Mouse (Mus musculus) cerebellum, adult 2 months (tissue): ENCODE results near the gene Nit2. TPM values are rescaled to one million over a fixed set of nuclear protein-coding genes. Genes with fewer than 3 reads are reported as not detected.
A peak's percentile ranks its signal among the peaks of the same experiment; 100 is the strongest.
"Not testable (repeated sequence)": the region's sequence is repeated elsewhere in the genome, so short reads cannot be mapped to it uniquely, and the experiment has no call there.

Experiments used
- DNase-seq, 2 experiments: peaks; one replicate each; pipeline ENCODE4 v3.0.0; 2021
- H3K27ac ChIP-seq: fragments of 200-500 bp; 2 replicates; pipeline ENCODE4 v1.5.1; 2012; ENCODE audit warnings: low read length, control low read depth, inconsistent platforms; ENCODE audit not compliant: insufficient read depth
- H3K27me3 ChIP-seq: fragments of 200-500 bp; 2 replicates; pipeline ENCODE4 v1.6.1; 2012; ENCODE audit warnings: inconsistent platforms, mild to moderate bottlenecking, low read length, moderate library complexity; ENCODE audit not compliant: control insufficient read depth, insufficient read depth
- H3K4me1 ChIP-seq: fragments of 200-500 bp; 2 replicates; pipeline ENCODE4 v1.6.1; 2011; ENCODE audit warnings: low read length; ENCODE audit not compliant: control insufficient read depth, insufficient read depth
- H3K4me3 ChIP-seq: fragments of 200-500 bp; replicated peaks from 2 replicates; pipeline ENCODE3; 2011; ENCODE audit warnings: mild to moderate bottlenecking, low read depth, low read length, control low read depth; ENCODE audit not compliant: insufficient read depth
- CTCF ChIP-seq: fragments of 200-500 bp; IDR thresholded peaks from 2 replicates; pipeline ENCODE4 v1.5.1; 2011; ENCODE audit warnings: low read depth, mild to moderate bottlenecking, control low read depth, low read length, moderate library complexity, borderline replicate concordance; ENCODE audit not compliant: insufficient read depth
- POLR2A ChIP-seq: fragments of 200-500 bp; IDR thresholded peaks from 2 replicates; pipeline ENCODE4 v1.6.1; 2011; ENCODE audit warnings: low read length, control low read depth, borderline replicate concordance; ENCODE audit not compliant: insufficient read depth
- WGBS: fragments of 180-500 bp; shearing (Covaris S2); methylation state at CpG from one replicate; pipeline ENCODE4 v1.1.7; 2018; 5-methylcytosine and 5-hydroxymethylcytosine counted together
- polyA plus RNA-seq: library from polyadenylated mRNA; depleted of rRNA; stranded (reverse); fragments of >200 nt; gene quantifications from 2 replicates; pipeline ENCODE4 v1.2.3, GENCODE M21; 2012

Nit2 gene
- polyA plus RNA-seq, 1 experiment = 16.5 TPM

GRCm38 (mm10) chr16:57189493-57189892 is 22.4 kb upstream of the Nit2 start:
- no peak for DNase-seq
- TF ChIP-seq POLR2A = no peak
- TF ChIP-seq CTCF = no peak
- WGBS = 83% methylated on average over 2 of the region's 2 CpGs

GRCm38 (mm10) chr16:57186618-57187017 is 19.5 kb upstream of the Nit2 start:
- Histone ChIP-seq H3K4me1 (no peaks in the 10 kb centered on the region), H3K4me3 (no peak overlapping the region), H3K27me3 (no peaks in the 10 kb centered on the region), H3K27ac (no peak overlapping the region)
- TF ChIP-seq POLR2A = no peak
- TF ChIP-seq CTCF = no peak
- DNase-seq = no peak
- WGBS = 97% methylated on average over 4 of the region's 4 CpGs

More at GRCm38 (mm10) chr16:57189493-57189892, 22.4 kb upstream of the Nit2 start:
- no peak overlapping the region for H3K4me3 ChIP-seq
- no peaks in the 10 kb centered on the region for H3K4me1 ChIP-seq
- no peaks in the 10 kb centered on the region for H3K27me3 ChIP-seq
- H3K27ac ChIP-seq = no peak overlapping the region

- WGBS = 93% methylated on average over 5 of the region's 5 CpGs
- TF ChIP-seq POLR2A (no peak), CTCF (no peak)
- DNase-seq = no peak
- no peak overlapping the region for H3K27ac ChIP-seq
- H3K4me1 ChIP-seq = no peaks in the 10 kb centered on the region
- H3K27me3 ChIP-seq = no peaks in the 10 kb centered on the region
- no peak overlapping the region for H3K4me3 ChIP-seq
Measured at GRCm38 (mm10) chr16:57182037-57182436, 14.9 kb upstream of the Nit2 start.

GRCm38 (mm10) chr16:57181180-57181579 is 14.0 kb upstream of the Nit2 start:
- WGBS = 79% methylated on average over 11 of the region's 11 CpGs
- DNase-seq = no peak
- no peak overlapping the region for H3K4me3 ChIP-seq
- no peak overlapping the region for H3K27ac ChIP-seq
- no peaks in the 10 kb centered on the region for H3K4me1 ChIP-seq
- no peaks in the 10 kb centered on the region for H3K27me3 ChIP-seq
- TF ChIP-seq POLR2A (no peak), CTCF (no peak)

- Histone ChIP-seq H3K4me1 (peaks cover 3% of the 10 kb centered on the region; the same call in 1 of the 2 replicates), H3K4me3 (no peak overlapping the region), H3K27ac (no peak overlapping the region), H3K27me3 (no peaks in the 10 kb centered on the region)
- 94% methylated on average over 10 of the region's 10 CpGs for WGBS
- DNase-seq = no peak
- TF ChIP-seq POLR2A (no peak), CTCF (no peak)
Measured at GRCm38 (mm10) chr16:57177664-57178063, 10.5 kb upstream of the Nit2 start.

GRCm38 (mm10) chr16:57177254-57177653 is 10.1 kb upstream of the Nit2 start:
- TF ChIP-seq CTCF (peak; percentile 59; the same call in 1 of the 2 replicates), POLR2A (no peak)
- 78% methylated on average over 2 of the region's 2 CpGs for WGBS
- peak; percentile 38 to 42 for DNase-seq

GRCm38 (mm10) chr16:57176276-57176675 is 9.1 kb upstream of the Nit2 start:
- WGBS = 86% methylated on average over 7 of the region's 7 CpGs
- H3K27me3 ChIP-seq = no peaks in the 10 kb centered on the region
- no peak overlapping the region for H3K27ac ChIP-seq
- TF ChIP-seq POLR2A = no peak
- DNase-seq = no peak
- H3K4me3 ChIP-seq = no peak overlapping the region
- H3K4me1 ChIP-seq = peaks cover 3% of the 10 kb centered on the region; the same call in 1 of the 2 replicates

More at GRCm38 (mm10) chr16:57177254-57177653, 10.1 kb upstream of the Nit2 start:
- Histone ChIP-seq H3K27me3 (no peaks in the 10 kb centered on the region), H3K4me1 (peaks cover 3% of the 10 kb centered on the region; the same call in 1 of the 2 replicates), H3K27ac (no peak overlapping the region), H3K4me3 (no peak overlapping the region)

GRCm38 (mm10) chr16:57175751-57176150 is 8.6 kb upstream of the Nit2 start:
- TF ChIP-seq CTCF = no peak
- no peak for TF ChIP-seq POLR2A
- no peak overlapping the region for H3K27ac ChIP-seq
- H3K4me1 ChIP-seq = peaks cover 3% of the 10 kb centered on the region; the same call in 1 of the 2 replicates
- no peak for DNase-seq
- no peaks in the 10 kb centered on the region for H3K27me3 ChIP-seq
- H3K4me3 ChIP-seq = no peak overlapping the region
- WGBS = 88% methylated on average over 2 of the region's 2 CpGs

- H3K4me1 ChIP-seq, H3K27me3 ChIP-seq, DNase-seq, H3K27ac ChIP-seq, H3K4me3 ChIP-seq: not testable (repeated sequence)
Measured at GRCm38 (mm10) chr16:57174480-57174879, 7.3 kb upstream of the Nit2 start.
